ENCODE assay signal across 28 mouse cellular contexts in genomic region chr19:10479541-10479940, GRCm38 (mm10). TPM values are rescaled to one million over a fixed set of nuclear protein-coding genes. Genes with fewer than 3 reads are reported as not detected.
A peak's percentile ranks its signal among the peaks of the same experiment; 100 is the strongest.
DNase-seq lines count a peak whose midpoint lies in the region; ATAC-seq and TF ChIP-seq lines count a peak whose summit lies in the region.
"Had no signal": no experiment of that assay in that cellular context is flagged by ENCODE, and none has a peak within 500 bp of the region (broad histone marks: within the 10 kb centered on the region; RNA-seq: fewer than 3 reads in every experiment).

No protein-coding gene starts in this region.

- H3K36me3 ChIP-seq in liver, postnatal 0 days (replicated peaks; ENCODE audit: insufficient read depth, low read length) = no peaks in the 10 kb centered on the region
- H3K36me3 ChIP-seq in liver, embryonic 11.5 days (ENCODE audit: control insufficient read depth, insufficient read depth, low read length) = no peaks in the 10 kb centered on the region
- H3K36me3 ChIP-seq in CH12.LX (replicated peaks in 1 of 2; ENCODE audit: control insufficient read depth in 1 of 2, insufficient read depth in 1 of 2, low read length in 1 of 2) = no peaks in the 10 kb centered on the region
- no peaks in the 10 kb centered on the region for H3K36me3 ChIP-seq in intestine, embryonic 16.5 days (ENCODE audit: control insufficient read depth, insufficient read depth, low read length)
- H3K36me3 ChIP-seq: embryonic facial prominence, embryonic 13.5 days; embryonic facial prominence, embryonic 15.5 days; forebrain, embryonic 10.5 days; forebrain, embryonic 12.5 days had no signal

- no peaks in the 10 kb centered on the region for H3K9me3 ChIP-seq in liver, postnatal 0 days (ENCODE audit: low read length)
- no peaks in the 10 kb centered on the region for H3K9me3 ChIP-seq in liver, embryonic 11.5 days (ENCODE audit: control insufficient read depth, low read length)
- no peaks in the 10 kb centered on the region for H3K9me3 ChIP-seq in CH12.LX (replicated peaks; ENCODE audit: low read length)
- H3K9me3 ChIP-seq in intestine, embryonic 16.5 days (ENCODE audit: control insufficient read depth, low read length) = no peaks in the 10 kb centered on the region
- H3K9me3 ChIP-seq: embryonic facial prominence, embryonic 13.5 days; embryonic facial prominence, embryonic 15.5 days; forebrain, embryonic 10.5 days; forebrain, embryonic 12.5 days had no signal

- dilution Hi-C loops in CH12.LX (cut with MboI; ENCODE audit: extremely low pct_ligation_motif_present, extremely low pct_unique_long_range_greater_than_20kb, low sequenced_read_pairs) = no loop called here

- H3K4me3 ChIP-seq in liver, postnatal 0 days (ENCODE audit: low read depth, low read length) = no peak overlapping the region
- H3K4me3 ChIP-seq in liver, embryonic 11.5 days (ENCODE audit: low read depth, low read length) = no peak overlapping the region
- no peak overlapping the region for H3K4me3 ChIP-seq in CH12.LX (replicated peaks in 1 of 3; ENCODE audit: low read depth in 2 of 3, low read length in 2 of 3, poor library complexity in 1 of 3)
- H3K4me3 ChIP-seq in intestine, embryonic 16.5 days (ENCODE audit: low read length) = no peak overlapping the region
- H3K4me3 ChIP-seq in left cerebral cortex, adult 2 months = no peak overlapping the region
- H3K4me3 ChIP-seq: embryonic facial prominence, embryonic 13.5 days; embryonic facial prominence, embryonic 15.5 days; erythroblast, embryonic 14.5 days; forebrain, embryonic 10.5 days; forebrain, embryonic 12.5 days had no signal

- H3K79me2 ChIP-seq in CH12.LX (replicated peaks; ENCODE audit: control insufficient read depth, extremely low read depth, insufficient read depth, poor library complexity, severe bottlenecking) = no peaks in the 10 kb centered on the region

- no peak overlapping the region for H3K4me2 ChIP-seq in liver, postnatal 0 days (ENCODE audit: low read depth, low read length)
- H3K4me2 ChIP-seq in liver, embryonic 11.5 days = no peak overlapping the region
- H3K4me2 ChIP-seq in CH12.LX (ENCODE audit: insufficient read depth, low read depth, poor library complexity, severe bottlenecking) = no peak overlapping the region
- H3K4me2 ChIP-seq in intestine, embryonic 16.5 days (ENCODE audit: low read depth, low read length) = no peak overlapping the region
- H3K4me2 ChIP-seq: embryonic facial prominence, embryonic 13.5 days; embryonic facial prominence, embryonic 15.5 days; forebrain, embryonic 12.5 days had no signal

- TF ChIP-seq POLR2A in CH12.LX (IDR thresholded peaks at IDR 0.05; ENCODE audit: low read depth, low read length) = no peak

- no peaks in the 10 kb centered on the region for H3K4me1 ChIP-seq in liver, postnatal 0 days (ENCODE audit: insufficient read depth)
- no peaks in the 10 kb centered on the region for H3K4me1 ChIP-seq in liver, embryonic 11.5 days (replicated peaks; ENCODE audit: control insufficient read depth, insufficient read depth, low read length)
- H3K4me1 ChIP-seq in CH12.LX (ENCODE audit: control insufficient read depth in 1 of 2, insufficient read depth in 2 of 2) = peaks cover 3 to 19% of the 10 kb centered on the region in 2 experiments
- peaks cover 21% of the 10 kb centered on the region for H3K4me1 ChIP-seq in intestine, embryonic 16.5 days (ENCODE audit: control insufficient read depth, insufficient read depth, low read length)
- H3K4me1 ChIP-seq: embryonic facial prominence, embryonic 13.5 days; embryonic facial prominence, embryonic 15.5 days had no signal

- TF ChIP-seq EP300 in liver, postnatal 0 days (IDR thresholded peaks at IDR 0.05; ENCODE audit: low read depth) = no peak
- no peak for TF ChIP-seq EP300 in CH12.LX (IDR thresholded peaks at IDR 0.05; ENCODE audit: low read length)

- in situ Hi-C loops in CH12.LX (cut with MboI; ENCODE audit: low pct_ligation_motif_present, low pct_unique_long_range_greater_than_20kb, low sequenced_read_pairs) = no loop called here

- intact Hi-C loops in left cerebral cortex, adult 2 months (cut with DNase I) = no loop called here

- peak; percentile 45; the same call in 1 of the 2 replicates for ATAC-seq in liver, postnatal 0 days
- no peak for ATAC-seq in liver, embryonic 11.5 days (replicated peaks; ENCODE audit: low FRiP score)
- ATAC-seq in intestine, embryonic 16.5 days = peak; percentile 84
- ATAC-seq: CD4-positive, CD25-positive, alpha-beta regulatory T cell, adult 4 months; forebrain, embryonic 14.5 days had no signal

- peak; percentile 28 for DNase-seq in liver, postnatal 0 days
- no peak for DNase-seq in liver, embryonic 11.5 days (ENCODE audit: low spot score)
- DNase-seq in thymus, postnatal 14 days = peak; percentile 9
- no peak for DNase-seq in thymus, postnatal 36 days
- peak; percentile 17 for DNase-seq in CH12.LX (ENCODE audit: extremely low read depth)
- no peak for DNase-seq in frontal cortex, postnatal 10 days (ENCODE audit: low spot score in 2 of 2)
- DNase-seq in left cerebral cortex, adult 2 months (ENCODE audit: extremely low spot score in 1 of 2, low spot score in 2 of 2) = no peak
- DNase-seq: adrenal gland, adult 2 months; adrenal gland, postnatal 10 days; adrenal gland, postnatal 25 days; B cell, adult 2 months; cerebellum, adult 11 months; cerebellum, adult 18-20 months; cerebellum, adult 8-10 months; cerebellum, adult 9-11 months; cerebellum, postnatal 14 days; cerebellum, postnatal 36 days; embryo, embryonic 11 days had no signal

- TF ChIP-seq CTCF in liver, postnatal 0 days (IDR thresholded peaks at IDR 0.05; ENCODE audit: low read depth) = no peak
- TF ChIP-seq CTCF in CH12.LX (conservative IDR thresholded peaks at IDR 0.05 in 1 of 2, IDR thresholded peaks at IDR 0.05 in 1 of 2; ENCODE audit: low read depth in 2 of 2, low read length in 2 of 2) = no peak
- no peak for TF ChIP-seq CTCF in left cerebral cortex, adult 2 months (IDR thresholded peaks at IDR 0.05)

- H3K27ac ChIP-seq in liver, postnatal 0 days (ENCODE audit: low read depth) = no peak overlapping the region
- no peak overlapping the region for H3K27ac ChIP-seq in liver, embryonic 11.5 days (ENCODE audit: low read depth, low read length)
- H3K27ac ChIP-seq in CH12.LX (ENCODE audit: insufficient read depth, low read depth) = no peak overlapping the region
- H3K27ac ChIP-seq in intestine, embryonic 16.5 days (ENCODE audit: low read length) = peak overlapping the region; percentile 62; the same call in 1 of the 2 replicates
- no peak overlapping the region for H3K27ac ChIP-seq in left cerebral cortex, adult 2 months
- H3K27ac ChIP-seq: embryonic facial prominence, embryonic 13.5 days; embryonic facial prominence, embryonic 15.5 days; forebrain, embryonic 10.5 days; forebrain, embryonic 12.5 days had no signal

- no peak for TF ChIP-seq RAD21 in CH12.LX (IDR thresholded peaks at IDR 0.05; ENCODE audit: low read depth, low read length)

- WGBS in liver, postnatal 0 days (ENCODE audit: insufficient replicate concordance) = 37% methylated on average over 4 of the region's 4 CpGs
- 47% methylated on average over 4 of the region's 4 CpGs for WGBS in liver, embryonic 11.5 days
- WGBS in intestine, embryonic 16.5 days = 50% methylated on average over 4 of the region's 4 CpGs

- peaks cover 4% of the 10 kb centered on the region; the same call in 1 of the 2 replicates for H3K27me3 ChIP-seq in liver, postnatal 0 days (ENCODE audit: insufficient read depth, low read length)
- H3K27me3 ChIP-seq in liver, embryonic 11.5 days (replicated peaks; ENCODE audit: control insufficient read depth, insufficient read depth, low read length) = peaks cover 3% of the 10 kb centered on the region
- H3K27me3 ChIP-seq in CH12.LX (replicated peaks) = peaks cover 2% of the 10 kb centered on the region
- H3K27me3 ChIP-seq in intestine, embryonic 16.5 days (replicated peaks; ENCODE audit: control insufficient read depth, insufficient read depth, low read length) = no peaks in the 10 kb centered on the region
- H3K27me3 ChIP-seq: embryonic facial prominence, embryonic 13.5 days; embryonic facial prominence, embryonic 15.5 days had no signal

- H3K9ac ChIP-seq in liver, postnatal 0 days (replicated peaks) = no peak overlapping the region
- no peak overlapping the region for H3K9ac ChIP-seq in liver, embryonic 11.5 days (ENCODE audit: low read depth, low read length)
- no peak overlapping the region for H3K9ac ChIP-seq in CH12.LX (ENCODE audit: insufficient read depth, low read depth)
- peak overlapping the region; percentile 24; the same call in 1 of the 2 replicates for H3K9ac ChIP-seq in intestine, embryonic 16.5 days (ENCODE audit: low read depth, low read length)
- H3K9ac ChIP-seq: embryonic facial prominence, embryonic 13.5 days; embryonic facial prominence, embryonic 15.5 days; forebrain, embryonic 12.5 days had no signal

RNA-seq across cellular contexts. Expression of gene Ppp1r32, which starts 3.2 kb away (rescaled TPM):
- polyA plus RNA-seq in liver, postnatal 0 days (2015; fragmentation: Nextera tagmentation; extraction: Ambion mirVana) = 0.11 and 0.15 TPM in 2 replicates
- 0.12 TPM in 1 of 2 replicates, not detected in the other for polyA plus RNA-seq in liver, embryonic 11.5 days (2014; fragmentation: Nextera tagmentation; extraction: Ambion mirVana)
- total RNA-seq in CH12.LX (2012; rRNA removed) = 0.13 TPM in 1 of 2 replicates, not detected in the other
- total RNA-seq in CH12.LX (2014; rRNA removed) = 0.18 TPM in 1 of 2 replicates, not detected in the other
- 0.25 and 0.49 TPM in 2 replicates for polyA plus RNA-seq in CH12.LX (2012; ENCODE audit: insufficient read length, low read depth)
- polyA plus RNA-seq in intestine, embryonic 16.5 days (2015; fragmentation: Nextera tagmentation; extraction: Ambion mirVana) = 2.0 and 3.4 TPM in 2 replicates
- 1 to 10 TPM in 1 of 2 experiments, under 1 TPM in 1; 0.61 to 1.3 TPM for total RNA-seq in left cerebral cortex, adult 2 months (2021)
- total RNA-seq: common myeloid progenitor, adult 5-6 weeks had no signal

RNA-seq across cellular contexts. Expression of gene Lrrc10b, which starts 22.3 kb away (rescaled TPM):
- 0.05 TPM in 1 of 2 replicates, not detected in the other for polyA plus RNA-seq in liver, postnatal 0 days (2015; fragmentation: Nextera tagmentation; extraction: Ambion mirVana)
- polyA plus RNA-seq in liver, embryonic 11.5 days (2014; fragmentation: Nextera tagmentation; extraction: Ambion mirVana) = 0.14 TPM in 1 of 2 replicates, not detected in the other
- not detected in 2 replicates for total RNA-seq in CH12.LX (2012; rRNA removed)
- total RNA-seq in CH12.LX (2014; rRNA removed) = not detected in 2 replicates
- polyA plus RNA-seq in CH12.LX (2012; ENCODE audit: insufficient read length, low read depth) = not detected in 2 replicates
- 0.18 and 0.55 TPM in 2 replicates for polyA plus RNA-seq in intestine, embryonic 16.5 days (2015; fragmentation: Nextera tagmentation; extraction: Ambion mirVana)
- 10 to 100 TPM in 1 of 2 experiments, 1 to 10 TPM in 1; 6.9 to 15.8 TPM for total RNA-seq in left cerebral cortex, adult 2 months (2021)
- total RNA-seq: common myeloid progenitor, adult 5-6 weeks; MEL had no signal
- polyA plus RNA-seq: CD4-positive, CD25-positive, alpha-beta regulatory T cell, adult 4 months; erythroblast, embryonic 14.5 days had no signal

RNA-seq across cellular contexts. Expression of gene Cpsf7, which starts 45.5 kb away (rescaled TPM):
- polyA plus RNA-seq in liver, postnatal 0 days (2015; fragmentation: Nextera tagmentation; extraction: Ambion mirVana) = 8.5 and 9.1 TPM in 2 replicates
- 42.6 and 44.8 TPM in 2 replicates for polyA plus RNA-seq in liver, embryonic 11.5 days (2014; fragmentation: Nextera tagmentation; extraction: Ambion mirVana)
- total RNA-seq in CH12.LX (2012; rRNA removed) (25.6 and 29.3 TPM in 2 replicates), CH12.LX (2014; rRNA removed) (28.8 and 30.8 TPM in 2 replicates)
- 47.8 and 48.8 TPM in 2 replicates for polyA plus RNA-seq in CH12.LX (2012; ENCODE audit: insufficient read length, low read depth)
- 29.7 and 30.9 TPM in 2 replicates for polyA plus RNA-seq in intestine, embryonic 16.5 days (2015; fragmentation: Nextera tagmentation; extraction: Ambion mirVana)
- total RNA-seq in left cerebral cortex, adult 2 months (2021) = 10 to 100 TPM; 77.4 to 82.5 TPM

RNA-seq across cellular contexts. Expression of gene Sdhaf2, which starts 46.4 kb away (rescaled TPM):
- polyA plus RNA-seq in liver, postnatal 0 days (2015; fragmentation: Nextera tagmentation; extraction: Ambion mirVana) = 23.6 and 25.4 TPM in 2 replicates
- 60.4 and 63.0 TPM in 2 replicates for polyA plus RNA-seq in liver, embryonic 11.5 days (2014; fragmentation: Nextera tagmentation; extraction: Ambion mirVana)
- total RNA-seq in CH12.LX (2012; rRNA removed) (31.7 and 35.7 TPM in 2 replicates), CH12.LX (2014; rRNA removed) (85.6 and 96.0 TPM in 2 replicates)
- 54.6 and 57.3 TPM in 2 replicates for polyA plus RNA-seq in CH12.LX (2012; ENCODE audit: insufficient read length, low read depth)
- 57.4 and 60.9 TPM in 2 replicates for polyA plus RNA-seq in intestine, embryonic 16.5 days (2015; fragmentation: Nextera tagmentation; extraction: Ambion mirVana)
- total RNA-seq in left cerebral cortex, adult 2 months (2021) = 10 to 100 TPM; 52.2 to 56.1 TPM

Comparison
In these comparisons a context has a peak if more than half of its experiments do, and no peak if none do; other contexts are left out.
1. DNase-seq: peak in liver, postnatal 0 days (single experiment), thymus, postnatal 14 days (single experiment) and CH12.LX (single experiment); none in liver, embryonic 11.5 days (single experiment), thymus, postnatal 36 days (0 of 2), frontal cortex, postnatal 10 days (0 of 2) and left cerebral cortex, adult 2 months (0 of 2).